Mouse (Mus musculus) 3134 (cell line): ENCODE data around the gene Rbl1.
A peak's percentile ranks its signal among the peaks of the same experiment; 100 is the strongest.
"Not testable (repeated sequence)": the region's sequence is repeated elsewhere in the genome, so short reads cannot be mapped to it uniquely, and the experiment has no call there.

ENCODE experiments used
- DNase-seq: peaks from one replicate; pipeline ENCODE4 v3.0.0-alpha.2; 2011; ENCODE audit warnings: low spot score; ENCODE audit not compliant: insufficient read length; ENCODE audit errors: extremely low read depth

The Rbl1 gene

DNA sequence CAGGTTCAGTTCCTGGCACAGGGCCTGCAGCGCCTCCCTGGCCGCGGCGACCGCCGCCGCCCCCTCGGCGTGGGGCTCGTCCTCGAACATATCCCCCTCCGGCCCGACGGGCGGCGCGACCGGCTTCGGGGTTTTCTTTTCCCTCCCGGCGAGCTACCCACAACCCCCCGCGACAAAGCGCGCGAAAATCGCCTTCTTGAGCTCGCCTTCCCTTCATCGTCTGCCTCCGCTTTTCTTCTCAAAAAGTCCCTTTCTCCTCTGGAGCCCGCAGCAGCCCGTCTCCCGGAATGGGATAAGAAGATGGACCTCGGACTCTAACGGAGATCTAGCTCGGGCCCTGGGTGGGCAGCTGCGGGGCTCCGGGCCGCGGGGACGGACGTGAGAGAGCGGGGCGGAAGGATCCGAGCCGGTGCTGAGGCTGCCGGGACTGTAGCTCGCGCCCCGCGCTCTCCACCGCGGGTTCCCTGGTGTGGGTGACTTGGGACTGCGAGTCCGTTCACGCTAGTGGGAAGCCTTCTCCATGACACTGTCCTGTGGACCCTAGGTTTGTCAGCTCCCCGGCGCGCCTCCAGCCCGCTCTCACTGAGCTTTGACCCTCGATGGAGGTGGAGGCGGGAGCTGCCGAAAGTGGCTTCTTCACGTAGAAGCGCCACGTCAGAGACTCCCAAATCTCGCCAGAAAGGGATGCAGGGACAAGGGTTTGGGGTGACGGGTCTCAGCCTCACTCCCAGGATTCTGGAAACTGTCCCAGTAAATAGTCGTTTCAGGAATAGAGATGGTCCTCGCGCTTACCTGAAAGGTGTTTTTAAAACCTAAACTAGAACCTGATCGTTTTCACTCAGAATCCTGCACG lies at the start of gene Rbl1:
TSS of gene Rbl1 (minus strand) at position 169 of the 853 bp plus-strand sequence.
- DNase-seq: peak; percentile 97

DNA sequence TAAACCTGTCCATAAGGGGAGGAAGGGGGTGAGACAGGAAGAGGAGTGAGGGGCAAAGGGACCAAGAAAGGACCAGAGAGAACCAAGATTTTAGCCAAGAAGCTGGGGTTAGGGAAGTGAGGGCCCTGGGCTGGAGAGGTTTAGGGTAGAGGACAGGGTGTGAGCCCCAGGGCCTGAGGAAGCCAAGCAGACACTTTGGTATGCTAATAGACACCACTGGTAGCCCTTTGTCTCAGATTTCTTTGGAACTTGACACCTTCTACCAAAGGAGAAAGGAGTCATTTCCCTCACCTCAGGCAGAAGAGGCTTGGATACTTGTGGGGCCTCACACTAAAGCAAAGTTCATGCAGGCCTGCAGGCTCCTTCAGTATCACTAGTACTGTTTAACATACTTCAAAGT lies 43.8 kb upstream of the Rbl1 start:
- no peak for DNase-seq

DNA sequence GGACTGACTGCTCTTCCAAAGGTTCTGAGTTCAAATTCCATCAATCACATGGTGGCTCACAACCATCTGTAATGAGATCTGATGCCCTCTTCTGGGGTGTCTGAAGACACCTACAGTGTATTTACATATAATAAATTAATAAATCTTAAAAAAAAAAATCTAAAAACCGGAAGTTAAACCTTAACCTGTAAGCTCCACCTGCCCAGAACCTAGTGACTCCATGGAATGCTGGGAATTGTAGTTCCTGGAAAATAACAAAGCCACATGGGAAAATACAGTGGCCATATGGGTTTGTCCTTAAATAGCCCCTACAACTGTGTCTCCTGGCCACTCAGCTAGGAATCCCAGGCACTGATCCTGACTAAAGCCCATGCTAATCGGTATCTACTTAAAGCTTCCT lies 41.3 kb upstream of the Rbl1 start:
- DNase-seq: no peak

DNA sequence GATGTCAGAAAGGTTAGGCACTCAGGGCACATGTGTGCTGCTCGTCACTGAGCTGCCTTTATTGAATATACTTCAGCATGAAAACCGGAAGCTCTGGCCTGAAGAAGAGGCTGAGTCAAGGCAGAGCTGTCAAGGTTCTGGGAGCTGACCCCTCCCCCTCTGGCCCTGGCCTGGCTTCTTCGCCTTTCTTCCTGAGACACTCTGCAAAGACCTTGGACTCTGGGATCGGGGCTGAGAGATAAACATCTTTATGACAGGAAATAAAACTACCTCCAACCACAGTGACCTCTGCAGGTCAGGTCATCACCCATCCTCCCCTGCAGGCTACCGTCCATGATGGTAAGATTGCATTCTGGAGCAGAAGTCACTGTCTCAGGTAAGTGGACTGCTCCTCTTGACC lies 40.7 kb upstream of the Rbl1 start:
- DNase-seq: peak; percentile 11

DNA sequence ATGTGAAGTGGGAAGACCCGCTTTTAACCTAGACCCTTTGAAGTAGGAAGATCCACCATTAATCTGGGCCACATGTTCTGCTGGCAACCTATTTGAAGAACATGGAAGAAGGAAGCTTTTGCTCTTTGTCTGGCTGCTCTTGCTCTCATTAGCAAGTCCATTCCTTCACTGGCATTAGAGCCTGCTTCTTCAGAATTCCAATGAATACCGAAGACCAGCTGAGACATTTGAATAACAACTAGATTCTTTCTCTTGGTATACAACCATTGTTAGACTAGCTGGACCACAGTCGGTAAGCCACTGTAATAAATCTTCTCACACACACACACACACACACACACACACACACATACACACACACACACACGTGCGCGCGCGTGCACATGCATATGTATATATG lies 31.6 kb upstream of the Rbl1 start:
- DNase-seq: no peak

DNA sequence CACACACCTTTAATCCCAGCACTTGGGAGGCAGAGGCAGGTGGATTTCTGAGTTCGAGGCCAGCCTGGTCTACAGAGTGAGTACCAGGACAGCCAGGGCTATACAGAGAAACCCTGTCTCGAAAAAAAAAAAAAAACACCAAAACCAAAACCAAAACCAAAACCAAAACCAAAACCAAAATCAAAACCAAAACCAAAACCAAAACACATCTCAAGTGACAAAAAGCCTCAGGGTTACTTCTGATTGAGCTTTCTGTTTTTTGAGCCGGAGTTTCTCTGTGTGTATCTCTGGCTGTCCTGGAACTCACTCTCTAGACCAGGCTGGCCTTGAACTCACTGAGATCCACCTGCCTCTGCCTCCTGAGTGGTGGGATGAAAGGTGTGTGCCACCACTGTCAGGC lies 17.6 kb upstream of the Rbl1 start:
- DNase-seq: not testable (repeated sequence)

DNA sequence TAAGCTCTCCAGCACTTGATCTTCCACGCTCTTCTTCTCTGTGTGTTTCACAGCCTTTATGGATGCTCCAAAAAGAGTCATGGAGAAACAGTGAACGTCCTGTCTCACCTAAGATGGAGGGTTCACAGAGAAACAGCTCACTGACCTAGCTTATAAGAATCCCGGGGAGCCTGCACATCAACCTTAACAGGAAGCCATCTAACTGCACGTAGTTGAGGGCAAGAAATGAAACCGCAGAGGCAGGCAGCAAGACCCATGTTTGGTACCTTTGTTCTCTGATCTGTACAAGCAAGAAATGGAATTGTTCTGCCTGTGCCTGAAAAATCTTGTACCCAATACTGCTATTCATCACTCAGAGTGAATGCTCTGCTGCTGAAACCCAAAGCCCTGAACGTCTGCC lies 15.8 kb upstream of the Rbl1 start:
- no peak for DNase-seq

DNA sequence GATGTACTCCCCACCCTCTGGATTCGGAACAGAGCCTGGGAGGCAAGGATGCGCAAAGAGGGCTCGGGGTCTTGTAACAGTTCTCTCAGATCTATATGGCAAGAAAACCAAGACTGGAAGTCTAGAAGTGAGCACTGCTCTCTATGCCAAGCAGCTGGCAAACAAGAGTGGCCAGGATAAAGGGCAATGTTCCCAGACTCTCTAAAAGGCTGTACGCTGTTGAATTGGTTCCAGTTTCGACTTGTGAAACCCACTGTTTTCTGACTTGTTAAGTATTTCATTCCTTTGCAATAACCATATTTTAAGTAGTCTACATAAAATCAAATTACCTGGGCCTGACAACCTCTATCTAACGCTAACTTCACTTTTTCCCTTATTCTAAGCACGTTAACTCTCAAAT lies 7.4 kb upstream of the Rbl1 start:
- DNase-seq: no peak

DNA sequence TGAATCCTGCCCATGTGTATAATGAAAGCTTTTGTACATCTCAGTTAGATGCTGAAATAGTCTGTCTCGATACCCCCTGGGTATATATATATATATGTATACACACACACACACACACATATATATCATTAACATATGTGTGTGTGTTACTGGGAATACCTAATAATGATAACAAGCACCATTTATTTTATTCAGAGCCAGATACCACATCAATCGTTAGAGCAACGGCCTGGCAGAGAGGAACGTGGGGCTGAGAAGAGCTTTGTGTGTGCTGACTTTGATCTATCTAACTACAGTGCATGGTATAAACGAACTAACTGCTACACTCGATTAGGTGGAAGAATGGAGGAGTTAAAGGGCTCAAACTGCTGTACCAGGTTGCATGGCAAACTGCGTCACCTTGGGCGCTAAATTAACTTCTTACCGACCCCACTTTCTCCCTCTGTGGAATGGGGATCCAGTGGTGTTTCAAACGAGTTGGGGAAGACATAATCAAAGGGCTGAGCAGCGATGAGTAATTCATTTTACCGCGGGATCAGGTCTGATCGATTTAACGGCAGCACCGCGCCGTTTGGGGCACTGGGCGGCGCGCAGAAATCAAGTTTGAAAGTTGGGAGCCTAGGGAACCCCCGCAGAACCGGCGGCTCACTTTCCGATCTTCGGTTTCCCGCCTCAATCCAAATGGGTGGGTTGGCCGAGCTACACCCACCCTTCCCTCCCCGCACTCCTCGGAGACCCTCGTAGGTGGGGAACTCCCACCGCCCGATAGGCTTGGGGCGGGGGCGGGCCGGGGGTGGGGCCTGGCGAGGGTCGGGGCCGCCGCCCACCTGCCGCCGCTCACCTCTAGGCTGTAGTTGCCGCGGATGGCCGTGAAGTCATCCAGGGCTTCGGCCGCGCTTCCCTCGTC lies 622 bp downstream of the Rbl1 start:
- DNase-seq: no peak

DNA sequence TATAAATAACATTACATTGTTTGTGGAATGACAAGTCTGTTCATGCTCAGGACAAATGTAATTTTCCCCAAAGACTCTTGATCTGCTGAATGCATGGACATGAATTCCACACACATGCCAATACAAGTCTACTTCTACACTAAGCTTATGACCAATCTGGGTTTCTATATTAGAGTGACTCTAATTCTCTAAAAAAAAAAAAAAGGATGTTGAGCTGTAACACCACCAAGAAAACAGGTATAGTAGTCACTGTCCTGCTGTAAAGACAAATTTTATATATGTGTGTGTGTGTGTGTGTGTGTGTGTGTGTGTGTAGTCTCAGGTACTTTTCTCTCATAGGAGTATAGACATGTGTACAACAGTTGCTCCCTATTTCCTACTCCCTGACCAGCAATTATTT lies 1.3 kb downstream of the Rbl1 start:
- no peak for DNase-seq

DNA sequence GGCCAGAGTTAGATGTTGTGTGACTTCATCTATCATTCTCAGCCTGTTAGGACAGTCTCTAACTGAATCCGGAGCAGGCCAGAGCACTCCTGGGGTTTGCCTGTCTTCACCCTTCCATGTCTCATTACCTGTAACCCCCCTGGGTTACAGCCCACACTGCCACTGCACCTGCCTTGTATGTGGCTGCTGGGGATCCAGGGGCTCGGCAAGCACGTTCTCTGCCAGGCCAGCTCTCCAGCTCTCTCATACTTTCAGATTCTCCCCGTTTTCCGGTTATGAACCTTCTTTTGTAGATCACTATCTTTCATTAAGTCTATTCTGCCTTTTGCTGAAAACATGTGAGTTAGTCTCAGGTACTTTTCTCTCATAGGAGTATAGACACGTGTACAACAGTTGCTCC lies 2.0 kb downstream of the Rbl1 start:
- DNase-seq: no peak

DNA sequence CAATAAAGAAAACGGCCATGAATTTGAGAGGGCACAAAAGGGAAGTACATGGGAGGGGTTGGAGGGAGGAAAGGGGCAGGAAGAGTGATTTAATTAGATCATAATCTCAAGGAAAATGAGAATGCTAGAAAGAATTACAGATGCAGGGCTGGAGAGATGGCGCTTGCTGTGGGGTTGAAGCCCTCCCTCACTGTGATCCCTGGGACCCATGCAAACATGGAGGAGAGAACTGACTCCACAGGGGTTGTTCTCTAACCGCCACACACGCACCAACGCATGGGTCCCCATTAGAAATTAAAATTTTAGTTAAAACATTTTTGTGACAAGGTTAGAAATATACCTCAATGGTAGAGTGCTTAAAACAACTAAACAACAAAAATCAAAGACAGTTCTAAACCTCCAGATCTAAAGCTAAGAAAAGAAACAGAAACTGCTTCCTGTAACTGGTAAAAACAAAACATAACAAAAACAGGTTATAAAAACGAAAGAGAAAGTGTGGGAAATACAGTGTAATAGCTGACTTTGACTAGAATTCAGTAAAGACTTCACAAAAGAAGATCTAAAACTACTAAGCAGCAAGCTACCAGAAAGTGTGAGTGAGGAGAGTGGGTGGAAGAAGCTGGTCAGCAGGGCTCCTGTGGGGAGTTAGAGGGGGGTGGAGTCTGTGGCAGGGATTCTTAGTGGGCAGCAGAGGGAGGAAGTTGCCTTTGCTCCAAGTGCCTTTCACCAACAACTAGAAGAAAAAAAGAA lies 3.1 kb downstream of the Rbl1 start:
- no peak for DNase-seq

DNA sequence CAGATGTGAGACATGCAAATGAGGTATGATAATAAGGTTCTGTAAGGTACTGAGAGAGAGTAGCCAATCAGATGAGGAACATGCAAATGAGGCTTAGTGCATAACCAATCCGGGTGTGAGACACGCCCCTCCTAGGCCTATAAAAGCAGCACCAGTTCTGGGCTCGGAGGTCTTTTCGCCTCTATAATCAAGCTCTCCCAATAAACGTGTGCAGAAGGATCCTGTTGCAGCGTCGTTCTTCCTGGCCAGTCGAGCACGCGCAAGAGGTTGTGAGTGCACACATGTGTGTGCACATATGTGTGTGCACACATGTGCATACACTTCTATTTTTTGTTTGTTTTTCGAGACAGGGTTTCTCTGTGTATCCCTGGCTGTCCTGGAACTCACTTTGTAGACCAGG lies 5.9 kb downstream of the Rbl1 start:
- DNase-seq: not testable (repeated sequence)

DNA sequence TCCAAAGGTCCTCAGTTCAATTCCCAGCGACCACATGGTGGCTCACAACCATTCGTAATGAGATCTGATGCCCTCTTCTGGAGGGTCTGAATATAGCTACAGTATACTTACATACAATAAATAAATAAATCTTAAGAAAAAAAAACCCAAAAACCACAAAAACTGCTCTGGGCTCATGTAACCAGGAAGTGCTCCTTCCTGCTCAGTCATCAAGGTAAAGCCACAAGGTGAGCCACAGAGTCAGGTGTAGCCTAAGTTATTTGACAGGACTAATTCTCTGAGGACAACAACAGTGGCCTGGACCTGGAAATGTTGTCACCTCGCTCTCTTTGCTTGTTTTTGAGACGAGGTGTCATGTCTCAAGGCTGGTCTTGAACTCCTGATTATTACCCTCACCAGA lies 13.7 kb downstream of the Rbl1 start:
- DNase-seq: no peak

DNA sequence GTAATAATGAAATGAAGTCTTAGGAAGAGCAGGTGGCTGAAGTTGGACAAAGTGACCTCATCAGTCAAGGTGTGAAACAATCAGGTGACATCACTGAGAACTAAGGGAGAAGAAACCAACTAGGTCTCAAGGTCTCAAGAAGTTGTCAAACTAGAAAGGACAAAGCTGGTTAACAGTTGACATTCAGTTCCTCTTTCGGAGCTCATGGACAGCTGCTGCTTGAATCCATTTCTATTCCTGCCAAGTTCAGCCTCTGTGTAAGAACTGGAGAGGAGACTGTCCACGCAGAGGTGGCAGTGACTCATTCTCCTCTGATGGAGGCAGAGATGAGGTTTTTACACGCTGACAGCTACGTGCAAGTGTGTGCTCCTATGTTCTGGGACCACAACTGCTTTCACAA lies 17.1 kb downstream of the Rbl1 start:
- no peak for DNase-seq

DNA sequence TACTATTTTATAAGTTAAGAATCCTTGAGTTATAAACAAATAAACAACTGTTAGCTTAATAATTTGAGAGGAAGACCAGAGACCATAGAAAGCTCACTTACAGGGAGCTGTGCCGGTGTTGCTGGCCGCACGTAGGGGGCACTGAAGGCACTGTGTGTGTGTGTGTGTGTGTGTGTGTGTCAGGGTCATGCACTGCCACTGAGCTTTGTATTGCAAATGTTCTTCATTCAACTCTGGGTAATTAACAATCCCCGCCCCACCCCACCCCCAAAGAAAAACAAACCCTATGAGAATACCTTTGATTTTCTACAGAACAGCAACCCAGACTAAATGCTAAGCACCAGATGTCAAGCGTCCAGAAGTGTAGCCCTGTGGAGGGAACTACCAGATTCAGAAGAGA lies 17.8 kb downstream of the Rbl1 start:
- no peak for DNase-seq

DNA sequence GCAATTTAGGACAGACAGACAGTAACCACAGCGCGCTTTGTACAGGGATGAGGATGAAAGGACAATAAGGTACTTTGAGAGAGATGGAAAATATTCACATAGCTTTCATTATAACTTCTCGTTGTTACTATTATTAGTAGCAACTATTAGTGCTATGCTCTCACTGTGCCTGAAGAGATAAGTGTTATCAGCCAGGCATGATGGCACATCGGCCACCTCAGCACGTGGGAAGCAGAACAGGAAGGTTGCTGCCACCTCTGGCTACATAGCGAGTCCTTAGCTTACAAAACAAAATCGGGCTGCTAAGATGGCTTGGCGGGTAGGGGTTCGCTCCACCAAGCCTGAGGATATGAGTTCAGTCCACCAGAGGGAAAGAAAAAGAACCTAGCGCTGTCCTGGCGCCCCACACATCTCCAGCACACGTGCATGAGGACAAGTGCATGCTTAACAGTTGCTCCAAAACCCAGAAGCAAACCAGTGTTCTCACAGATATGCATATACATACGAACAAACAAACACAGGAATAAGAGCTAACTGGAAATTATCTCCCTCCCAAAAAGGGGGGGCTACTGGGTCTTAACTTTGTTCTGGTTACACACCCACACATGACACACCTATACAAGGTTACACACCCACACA lies 19.2 kb downstream of the Rbl1 start:
- no peak for DNase-seq

DNA sequence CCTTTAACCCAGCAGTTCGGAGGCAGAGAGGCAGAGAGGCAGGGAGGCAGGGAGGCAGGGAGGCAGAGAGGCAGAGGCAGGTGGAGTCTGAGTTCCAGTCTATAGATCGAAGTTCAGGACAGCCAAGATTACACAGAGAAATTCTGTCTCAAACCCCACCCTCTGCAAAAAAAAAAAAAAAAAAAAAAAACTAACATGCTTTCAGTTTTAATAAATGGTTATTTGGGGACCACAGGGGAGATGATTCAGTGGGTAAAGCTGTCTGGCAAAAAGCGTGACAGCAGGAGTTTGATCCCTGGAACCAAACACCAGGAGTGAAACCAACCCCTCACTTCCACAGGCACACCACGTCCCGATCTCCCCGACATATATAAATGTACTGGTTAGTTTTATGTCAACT lies 26.2 kb downstream of the Rbl1 start:
- DNase-seq: no peak

DNA sequence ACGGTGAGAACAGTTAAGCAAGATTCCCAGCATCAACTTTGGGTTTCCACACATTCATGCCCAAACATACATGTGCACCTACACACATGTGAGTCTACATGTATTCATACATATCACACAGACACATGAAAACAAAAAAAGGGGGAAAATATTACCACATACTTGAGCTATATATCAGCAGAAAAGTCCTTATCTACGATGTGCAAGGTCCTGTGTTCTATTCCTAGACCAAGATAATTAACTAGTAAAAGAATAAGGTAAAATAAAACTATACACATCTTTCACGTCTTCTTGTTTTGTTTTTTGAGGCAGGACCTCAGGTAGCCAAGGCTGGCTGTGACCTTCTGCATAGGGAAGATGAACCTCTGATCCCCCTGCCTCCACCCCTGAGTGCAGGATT lies 28.1 kb downstream of the Rbl1 start:
- no peak for DNase-seq

DNA sequence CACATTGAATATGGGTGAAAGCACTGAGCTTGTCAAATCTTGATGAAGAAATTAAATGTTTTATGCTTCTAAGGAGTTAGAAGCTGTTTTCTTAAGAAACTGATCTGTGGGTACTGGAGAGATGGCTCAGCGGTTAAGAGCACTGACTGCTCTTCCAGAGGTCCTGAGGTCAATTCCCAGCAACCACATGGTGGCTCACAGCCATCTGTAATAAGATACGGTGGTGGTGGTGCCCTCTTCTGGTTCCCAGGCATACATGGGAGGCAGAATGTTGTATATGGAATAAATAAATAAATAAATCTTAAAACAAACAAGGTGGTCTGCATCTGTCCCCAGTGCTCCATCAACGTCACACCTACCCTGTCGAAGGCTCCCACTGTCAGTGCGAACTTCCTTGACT lies 29.9 kb downstream of the Rbl1 start:
- peak; percentile 31 for DNase-seq

DNA sequence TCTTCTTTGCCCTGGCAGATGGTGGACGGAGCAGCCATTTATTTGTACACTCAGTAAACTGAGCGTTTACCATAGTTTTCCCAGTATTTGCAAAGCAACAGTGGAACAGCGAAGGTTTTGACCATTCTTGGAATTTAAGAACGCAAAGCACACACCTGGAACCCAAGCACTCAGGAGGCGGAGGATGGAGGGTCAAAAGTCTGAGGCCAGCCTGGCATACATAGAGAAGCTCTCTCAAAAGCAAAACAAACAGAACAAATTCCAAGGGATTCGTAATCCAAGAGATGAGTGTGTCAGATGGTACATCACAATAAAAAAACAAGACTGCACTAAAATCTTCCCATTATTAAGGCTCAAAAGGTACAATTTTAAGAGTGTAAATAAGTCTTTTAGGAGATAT lies 30.8 kb downstream of the Rbl1 start:
- DNase-seq: no peak
